Mouse (Mus musculus) erythroid progenitor cell, adult 5-6 weeks (primary cell): ENCODE measurements around the gene Il5. TPM values are rescaled to one million over a fixed set of nuclear protein-coding genes. Genes with fewer than 3 reads are reported as not detected.
"Not testable (repeated sequence)": the region's sequence is repeated elsewhere in the genome, so short reads cannot be mapped to it uniquely, and the experiment has no call there.

ENCODE experiments used
- ATAC-seq: replicated peaks from 2 replicates; pipeline ENCODE4 v1.8.0; 2016; ENCODE audit warnings: moderate number of reproducible peaks, mild to moderate bottlenecking, moderate TSS enrichment, inconsistent platforms; ENCODE audit not compliant: poor library complexity, low FRiP score, severe bottlenecking
- total RNA-seq, 2 experiments: library from RNA; stranded (forward) in 1 of 2; stranded (reverse) in 1 of 2; fragments of 150-400 nt in 1 of 2; fragments of 186-747, 209-891 nt in 1 of 2; gene quantifications; 2 replicates each; pipeline versions ENCODE4 v1.2.3 to v1.2.4; 2015 to 2017; ENCODE audit warnings: low replicate concordance in 2 of 2

Gene Il5
- total RNA-seq, 2 experiments from 2014 or later = not detected

GRCm38 (mm10) chr11:53736771-53737572 lies 16.4 kb downstream of the Il5 start:
- ATAC-seq = peak; percentile 70

GRCm38 (mm10) chr11:53737573-53737946 lies 17.0 kb downstream of the Il5 start:
- peak; percentile 66 for ATAC-seq

- ATAC-seq = no peak
These were observed 21.8 kb downstream of the Il5 start for GRCm38 (mm10) chr11:53742353-53742752.

GRCm38 (mm10) chr11:53745260-53745659 lies 24.7 kb downstream of the Il5 start:
- no peak for ATAC-seq

- no peak for ATAC-seq
These were observed 27.4 kb downstream of the Il5 start for GRCm38 (mm10) chr11:53747985-53748384.

GRCm38 (mm10) chr11:53748614-53749013 lies 28.0 kb downstream of the Il5 start:
- ATAC-seq = no peak

GRCm38 (mm10) chr11:53749306-53749705 lies 28.7 kb downstream of the Il5 start:
- ATAC-seq = no peak

GRCm38 (mm10) chr11:53749716-53750352 lies 29.2 kb downstream of the Il5 start:
- ATAC-seq = no peak

GRCm38 (mm10) chr11:53755011-53755595 lies 34.5 kb downstream of the Il5 start:
- no peak for ATAC-seq

GRCm38 (mm10) chr11:53757612-53758011 lies 37.0 kb downstream of the Il5 start:
- no peak for ATAC-seq

- ATAC-seq = not testable (repeated sequence)
These were observed 37.4 kb downstream of the Il5 start for GRCm38 (mm10) chr11:53758033-53758432.

- no peak for ATAC-seq
These were observed 38.3 kb downstream of the Il5 start for GRCm38 (mm10) chr11:53758791-53759351.

GRCm38 (mm10) chr11:53759545-53760406 lies 39.2 kb downstream of the Il5 start:
- no peak for ATAC-seq

GRCm38 (mm10) chr11:53761284-53761683 lies 40.7 kb downstream of the Il5 start:
- no peak for ATAC-seq

- no peak for ATAC-seq
These were observed 41.2 kb downstream of the Il5 start for GRCm38 (mm10) chr11:53761822-53762221.

GRCm38 (mm10) chr11:53762426-53762825 lies 41.8 kb downstream of the Il5 start:
- ATAC-seq = no peak

GRCm38 (mm10) chr11:53762827-53763495 lies 42.4 kb downstream of the Il5 start:
- peak; percentile 37 for ATAC-seq

- ATAC-seq = peak; percentile 47; the same call in 1 of the 2 replicates
These were observed 43.0 kb downstream of the Il5 start for GRCm38 (mm10) chr11:53763496-53764140.

GRCm38 (mm10) chr11:53764581-53764980 lies 44.0 kb downstream of the Il5 start:
- no peak for ATAC-seq
